Mouse (Mus musculus) neural tube, embryonic 11.5 days (tissue): ENCODE data around the gene Ccdc194. TPM values are rescaled to one million over a fixed set of nuclear protein-coding genes. Genes with fewer than 3 reads are reported as not detected.

Experiments
- ATAC-seq: fragments of 200-750 bp; cut with Nextera tagmentation; 2 replicates; pipeline ENCODE4 v1.8.0; 2017; ENCODE audit warnings: moderate number of reproducible peaks, mild to moderate bottlenecking, moderate TSS enrichment, moderate library complexity; ENCODE audit not compliant: insufficient read depth, low FRiP score, low TSS enrichment
- DNase-seq: peaks from one replicate; pipeline ENCODE4 v3.0.0-alpha.2; 2015; ENCODE audit warnings: low spot score
- H3K27ac ChIP-seq: fragments of 300-500 bp; sonication (generic); 2 replicates; pipeline ENCODE4 v1.5.1; 2014; ENCODE audit warnings: low read depth, mild to moderate bottlenecking, low read length
- H3K27me3 ChIP-seq: fragments of 300-500 bp; sonication (generic); 2 replicates; pipeline ENCODE4 v1.6.1; 2014; ENCODE audit warnings: mild to moderate bottlenecking, low read length, mixed read lengths; ENCODE audit not compliant: control insufficient read depth, insufficient read depth
- H3K36me3 ChIP-seq: fragments of 300-500 bp; sonication (generic); 2 replicates; pipeline ENCODE4 v1.6.1; 2014; ENCODE audit warnings: mild to moderate bottlenecking, low read length, moderate library complexity, mixed read lengths; ENCODE audit not compliant: control insufficient read depth, insufficient read depth
- H3K4me1 ChIP-seq: fragments of 300-500 bp; sonication (generic); 2 replicates; pipeline ENCODE4 v1.6.1; 2014; ENCODE audit warnings: low read length, mixed read lengths; ENCODE audit not compliant: control insufficient read depth, insufficient read depth
- H3K4me2 ChIP-seq: fragments of 300-500 bp; sonication (generic); 2 replicates; pipeline ENCODE4 v1.6.1; 2014; ENCODE audit warnings: low read depth, mild to moderate bottlenecking, moderate library complexity
- H3K4me3 ChIP-seq: fragments of 300-500 bp; sonication (generic); 2 replicates; pipeline ENCODE4 v1.5.1; 2014; ENCODE audit warnings: low read depth, low read length
- H3K9ac ChIP-seq: fragments of 300-500 bp; sonication (generic); 2 replicates; pipeline ENCODE4 v1.6.1; 2014; ENCODE audit warnings: mild to moderate bottlenecking, low read length
- H3K9me3 ChIP-seq: fragments of 300-500 bp; sonication (generic); 2 replicates; pipeline ENCODE4 v1.6.1; 2016; ENCODE audit warnings: low read length; ENCODE audit not compliant: control insufficient read depth
- WGBS: fragments of 180-500 bp; shearing (Covaris S2); extraction: QIAGEN DNeasy Blood & Tissue Kit; methylation state at CpG from one replicate; pipeline ENCODE4 v1.1.7; 2014; 5-methylcytosine and 5-hydroxymethylcytosine counted together
- polyA plus RNA-seq: library from polyadenylated mRNA; unstranded; fragments of >200 nt; fragmentation: Nextera tagmentation; extraction: Ambion mirVana; gene quantifications from 2 replicates; pipeline ENCODE4 v1.2.1, GENCODE M21; 2014

Gene Ccdc194
- polyA plus RNA-seq, 1 experiment from 2014 or later, result 0.16 TPM

GRCm38 (mm10) chr8:71558958-71559690 lies 33.6 kb upstream of the Ccdc194 start:
- H3K9me3 ChIP-seq, result no peaks in the 10 kb centered on the region
- H3K4me1 ChIP-seq, result peaks cover 4% of the 10 kb centered on the region; the same call in 1 of the 2 replicates
- H3K36me3 ChIP-seq, result no peaks in the 10 kb centered on the region
- peak overlapping the region; percentile 18; the same call in 1 of the 2 replicates for H3K4me3 ChIP-seq
- DNase-seq, result peak; percentile 58
- H3K9ac ChIP-seq, result no peak overlapping the region
- H3K4me2 ChIP-seq, result peak overlapping the region; percentile 38
- 0 out of 2 replicates have a peak, but pooled peaks have one; percentile 41 for ATAC-seq
- peaks cover 70% of the 10 kb centered on the region for H3K27me3 ChIP-seq
- H3K27ac ChIP-seq, result no peak overlapping the region
- 2% methylated on average over 24 of the region's 24 CpGs for WGBS

- Histone ChIP-seq H3K36me3 (no peaks in the 10 kb centered on the region), H3K4me1 (peaks cover 4% of the 10 kb centered on the region; the same call in 1 of the 2 replicates), H3K27me3 (peaks cover 69% of the 10 kb centered on the region), H3K9ac (no peak within 1 kb of the TSS), H3K9me3 (no peaks in the 10 kb centered on the region), H3K27ac (no peak within 1 kb of the TSS), H3K4me3 (peak within 1 kb of the TSS; percentile 18), H3K4me2 (peak within 1 kb of the TSS; percentile 38)
- WGBS, result 4% methylated on average over 70 of the region's 70 CpGs
- DNase-seq, result no peak
- ATAC-seq, result 0 out of 2 replicates have a peak, but pooled peaks have one; percentile 7
These were observed 32.8 kb upstream of the Ccdc194 start, which contains the start of gene Tmem221 for GRCm38 (mm10) chr8:71558071-71558957. Gene Tmem221, minus strand, starts transcription at chr8:71558871.

- no peak overlapping the region for H3K4me2 ChIP-seq
- peaks cover 4% of the 10 kb centered on the region; the same call in 1 of the 2 replicates for H3K4me1 ChIP-seq
- peaks cover 35% of the 10 kb centered on the region for H3K27me3 ChIP-seq
- H3K36me3 ChIP-seq, result no peaks in the 10 kb centered on the region
- ATAC-seq (no peak), DNase-seq (no peak)
- 90% methylated on average over 2 of the region's 2 CpGs for WGBS
- no peak overlapping the region for H3K27ac ChIP-seq
- H3K4me3 ChIP-seq, result no peak overlapping the region
- no peaks in the 10 kb centered on the region for H3K9me3 ChIP-seq
- no peak overlapping the region for H3K9ac ChIP-seq
These were observed 29.1 kb upstream of the Ccdc194 start for GRCm38 (mm10) chr8:71554644-71555043.

- Histone ChIP-seq H3K9me3 (no peaks in the 10 kb centered on the region), H3K36me3 (no peaks in the 10 kb centered on the region), H3K9ac (no peak overlapping the region), H3K4me3 (no peak overlapping the region), H3K27ac (no peak overlapping the region), H3K27me3 (peaks cover 29% of the 10 kb centered on the region), H3K4me2 (no peak overlapping the region), H3K4me1 (peaks cover 4% of the 10 kb centered on the region; the same call in 1 of the 2 replicates)
- no peak for DNase-seq
- 73% methylated on average over 6 of the region's 6 CpGs for WGBS
- ATAC-seq, result no peak
These were observed 28.5 kb upstream of the Ccdc194 start for GRCm38 (mm10) chr8:71554001-71554400.

GRCm38 (mm10) chr8:71552770-71553169 lies 27.3 kb upstream of the Ccdc194 start:
- Histone ChIP-seq H3K4me3 (no peak overlapping the region), H3K36me3 (peaks cover 2% of the 10 kb centered on the region; the same call in 1 of the 2 replicates), H3K27ac (no peak overlapping the region), H3K9ac (no peak overlapping the region), H3K9me3 (no peaks in the 10 kb centered on the region), H3K4me1 (no peaks in the 10 kb centered on the region), H3K27me3 (peaks cover 17% of the 10 kb centered on the region), H3K4me2 (no peak overlapping the region)
- no peak for ATAC-seq
- DNase-seq, result no peak
- WGBS, result 61% methylated on average over 6 of the region's 6 CpGs

- DNase-seq, result no peak
- Histone ChIP-seq H3K9me3 (no peaks in the 10 kb centered on the region), H3K27ac (no peak overlapping the region), H3K4me3 (no peak overlapping the region), H3K4me1 (no peaks in the 10 kb centered on the region), H3K27me3 (peaks cover 3% of the 10 kb centered on the region; the same call in 1 of the 2 replicates), H3K36me3 (peaks cover 4% of the 10 kb centered on the region), H3K9ac (no peak overlapping the region), H3K4me2 (no peak overlapping the region)
- ATAC-seq, result no peak
- 63% methylated on average over 7 of the region's 7 CpGs for WGBS
These were observed 25.2 kb upstream of the Ccdc194 start for GRCm38 (mm10) chr8:71550754-71551153.

GRCm38 (mm10) chr8:71547590-71547989 lies 22.1 kb upstream of the Ccdc194 start:
- Histone ChIP-seq H3K9ac (no peak overlapping the region), H3K27me3 (no peaks in the 10 kb centered on the region), H3K9me3 (no peaks in the 10 kb centered on the region), H3K4me1 (peaks cover 5% of the 10 kb centered on the region; the same call in 1 of the 2 replicates), H3K27ac (no peak overlapping the region), H3K4me3 (no peak overlapping the region), H3K36me3 (peaks cover 5% of the 10 kb centered on the region), H3K4me2 (no peak overlapping the region)
- DNase-seq, result no peak
- WGBS, result 88% methylated on average over 7 of the region's 7 CpGs
- no peak for ATAC-seq

- whole genome bisulfite sequencing, result 93% methylated on average over 11 of the region's 11 CpGs
- peaks cover 5% of the 10 kb centered on the region; the same call in 1 of the 2 replicates for H3K4me1 ChIP-seq
- H3K27me3 ChIP-seq, result no peaks in the 10 kb centered on the region
- no peak overlapping the region for H3K9ac ChIP-seq
- H3K4me3 ChIP-seq, result no peak overlapping the region
- ATAC-seq (no peak), DNase-seq (no peak)
- no peak overlapping the region for H3K4me2 ChIP-seq
- H3K27ac ChIP-seq, result no peak overlapping the region
- H3K9me3 ChIP-seq, result no peaks in the 10 kb centered on the region
- peaks cover 5% of the 10 kb centered on the region for H3K36me3 ChIP-seq
These were observed 19.5 kb upstream of the Ccdc194 start for GRCm38 (mm10) chr8:71545053-71545452.
